Mouse (Mus musculus) WW6 (cell line): ENCODE measurements around the gene Atp13a4.

Experiments
- DNase-seq: peaks from one replicate; pipeline ENCODE4 v3.0.0-alpha.2; 2013; ENCODE audit warnings: low read depth, low spot score

Atp13a4 gene

DNA sequence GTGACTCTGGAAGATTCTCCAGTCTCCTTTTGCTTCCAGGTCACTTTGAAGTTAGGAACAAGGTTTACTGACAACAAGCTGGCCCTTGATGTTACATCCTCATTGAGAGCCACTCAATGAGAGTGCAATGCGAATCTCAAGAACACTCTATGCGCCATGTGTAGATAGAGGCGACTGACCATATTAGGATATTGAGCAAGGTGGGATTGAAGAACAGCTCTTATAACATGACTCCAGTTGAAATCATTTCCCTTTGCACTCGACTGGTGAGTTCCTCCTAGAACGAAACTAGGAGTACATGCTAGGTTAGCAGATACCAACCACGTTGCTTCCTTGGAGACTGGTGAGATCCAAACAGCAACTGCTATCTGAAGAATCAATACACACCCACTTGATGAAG is 64.3 kb downstream of the Atp13a4 start:
- no peak for DNase-seq

DNA sequence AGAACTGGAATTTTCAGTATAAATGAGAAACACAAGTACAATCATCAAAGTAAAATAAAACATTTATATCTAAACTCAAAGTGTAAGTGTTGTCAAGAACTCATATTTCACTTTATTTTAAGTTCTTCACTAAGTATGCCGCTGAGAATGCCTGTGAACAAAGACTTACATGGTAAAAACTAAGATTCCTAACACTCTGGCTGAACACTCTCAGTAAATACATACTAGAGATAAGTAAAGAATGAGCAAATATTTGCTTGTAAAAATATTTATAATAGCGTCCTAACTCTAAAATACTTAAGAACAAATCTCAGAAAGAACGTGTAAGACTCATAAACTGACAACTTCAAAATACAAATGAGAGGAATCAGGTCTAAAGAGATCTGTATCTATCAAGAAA is 80.9 kb downstream of the Atp13a4 start:
- no peak for DNase-seq

DNA sequence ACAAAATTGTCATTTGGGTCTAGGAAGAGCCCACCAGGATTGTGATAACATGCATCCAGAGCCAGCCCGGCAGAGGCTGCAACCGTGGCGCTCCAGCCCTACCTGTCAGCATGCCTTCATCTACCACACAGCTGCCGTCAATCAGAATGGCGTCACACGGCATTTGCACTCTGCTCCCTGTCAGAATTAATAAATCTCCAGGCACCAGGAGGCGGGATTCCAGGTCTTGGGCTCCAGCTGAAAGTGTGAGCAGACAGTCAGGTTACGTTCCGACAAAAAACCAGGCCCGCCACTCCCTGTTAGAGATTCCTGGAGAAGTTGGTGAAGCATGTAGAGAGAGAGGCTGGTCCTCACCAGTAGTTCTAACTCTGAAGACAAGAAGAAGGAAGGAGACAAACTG is 85.3 kb downstream of the Atp13a4 start:
- no peak for DNase-seq

DNA sequence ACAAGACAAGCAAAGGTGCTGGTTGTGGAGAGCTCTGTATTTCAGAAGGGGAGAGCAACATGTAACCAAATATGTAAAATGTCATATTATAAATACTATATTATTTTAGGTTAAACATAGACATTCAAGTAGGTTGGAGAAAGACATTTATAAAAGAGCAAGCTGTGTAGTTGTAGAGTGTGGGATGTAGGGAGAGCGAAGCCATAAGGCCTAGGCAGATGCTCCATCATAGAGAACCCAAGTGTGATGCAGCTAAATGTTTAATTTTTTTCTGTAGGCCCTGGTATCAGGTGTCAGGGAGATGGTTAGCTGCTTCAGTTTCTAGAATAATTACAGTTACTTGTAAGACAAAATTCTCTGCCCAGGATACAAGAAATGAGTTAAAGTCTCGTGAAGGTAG is 87.8 kb downstream of the Atp13a4 start:
- DNase-seq: no peak

DNA sequence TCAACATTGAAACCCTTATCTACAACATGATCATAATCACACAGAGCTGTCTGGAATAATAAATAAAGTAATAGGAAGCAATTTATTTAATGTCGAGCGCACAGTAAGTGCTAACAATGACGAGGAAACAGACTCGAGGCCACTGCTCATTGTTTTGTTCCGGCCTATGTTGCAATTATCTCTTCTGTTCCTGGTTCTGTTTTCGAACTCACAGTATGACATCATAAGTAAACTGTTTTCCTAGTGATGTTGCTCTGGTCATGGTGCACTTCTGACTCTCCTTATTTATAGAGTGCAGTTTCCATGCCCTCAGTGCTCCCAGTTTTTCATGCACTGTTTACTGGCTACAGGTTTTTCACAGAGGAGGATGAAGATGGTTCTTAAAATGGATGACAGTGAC is 91.4 kb downstream of the Atp13a4 start:
- DNase-seq: no peak

DNA sequence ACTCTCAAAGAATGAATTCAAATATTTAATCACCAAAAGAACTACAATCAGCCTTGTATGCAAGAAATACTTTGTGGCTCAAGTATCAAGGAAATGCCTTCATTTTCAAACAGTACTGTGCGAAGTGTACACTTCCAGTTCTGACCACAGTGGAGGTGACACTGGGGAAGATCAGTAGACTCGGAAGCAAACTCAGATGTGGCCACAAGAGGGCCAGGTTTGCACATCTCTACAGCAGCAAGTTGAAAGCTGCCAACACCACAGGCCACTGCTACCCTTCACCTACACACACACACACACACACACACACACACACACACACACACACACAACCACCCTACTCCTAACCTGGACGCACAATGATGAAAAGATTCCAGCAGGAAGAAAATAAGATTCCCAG is 93.0 kb downstream of the Atp13a4 start:
- peak; percentile 11 for DNase-seq

DNA sequence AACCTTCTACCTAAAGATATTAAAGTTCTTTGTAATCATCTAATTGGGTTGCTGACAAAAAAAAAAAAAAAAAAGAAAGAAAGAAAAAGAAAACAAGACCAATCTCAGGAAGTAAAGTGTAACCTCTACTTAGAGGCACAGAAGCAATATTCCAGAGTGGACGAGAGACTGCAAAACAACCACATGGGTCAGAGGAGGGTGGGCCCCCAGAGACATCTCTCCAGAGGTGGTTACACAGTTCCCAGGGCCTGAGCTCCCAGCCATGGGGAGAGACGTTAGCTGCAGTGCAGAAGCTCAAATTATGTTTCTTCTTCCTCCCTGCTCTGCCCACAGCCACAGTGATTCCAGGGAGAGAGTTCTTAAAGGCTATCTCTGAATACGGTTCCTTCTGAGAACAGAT is 102.5 kb downstream of the Atp13a4 start:
- no peak for DNase-seq

DNA sequence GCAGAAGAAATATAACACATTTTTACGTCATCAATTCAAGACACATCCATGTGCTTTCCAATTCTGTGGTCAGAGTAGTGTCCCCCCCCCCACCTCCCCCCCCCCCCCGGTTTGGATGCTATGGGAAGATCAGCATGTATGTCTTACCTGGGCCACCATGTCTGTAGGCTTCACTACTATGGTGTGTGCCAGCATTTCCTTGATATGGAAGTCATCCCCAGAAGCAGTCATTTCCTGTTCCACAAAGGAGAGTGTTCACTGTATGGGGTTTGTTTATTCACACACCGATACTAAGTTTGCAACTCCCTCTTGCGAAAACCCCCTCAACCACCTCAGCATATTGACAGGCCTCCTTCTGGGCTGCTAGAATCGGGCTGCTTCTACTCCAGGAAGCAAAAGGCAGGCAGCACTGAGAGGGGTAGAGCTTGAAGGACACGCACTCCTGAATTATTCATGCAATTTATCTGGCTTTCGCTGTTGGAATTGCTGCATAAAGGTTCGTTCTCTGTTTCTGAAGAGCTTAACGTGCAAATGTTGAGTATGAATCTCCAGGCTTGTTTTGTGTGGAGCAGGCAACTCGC is 103.2 kb downstream of the Atp13a4 start:
- DNase-seq: no peak

DNA sequence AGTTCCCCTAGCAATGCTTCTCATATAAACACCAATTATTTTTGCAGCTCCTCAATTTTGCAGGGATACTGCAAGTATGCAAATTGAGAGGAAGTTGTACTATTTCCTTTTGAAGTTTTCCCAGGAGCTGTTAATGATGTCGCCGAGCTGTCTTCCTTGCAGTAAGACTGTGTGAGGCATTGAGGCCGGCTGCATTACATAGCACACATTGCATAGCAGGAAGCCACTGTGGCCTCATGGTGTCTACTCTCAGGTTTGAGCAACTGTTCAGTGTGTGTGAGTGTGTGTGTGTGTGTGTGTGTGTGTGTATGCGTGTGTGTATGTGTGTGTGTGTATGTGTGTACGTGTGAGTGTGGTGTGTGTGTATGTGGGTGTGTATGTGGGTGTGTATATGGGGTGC is 106.6 kb downstream of the Atp13a4 start:
- no peak for DNase-seq

DNA sequence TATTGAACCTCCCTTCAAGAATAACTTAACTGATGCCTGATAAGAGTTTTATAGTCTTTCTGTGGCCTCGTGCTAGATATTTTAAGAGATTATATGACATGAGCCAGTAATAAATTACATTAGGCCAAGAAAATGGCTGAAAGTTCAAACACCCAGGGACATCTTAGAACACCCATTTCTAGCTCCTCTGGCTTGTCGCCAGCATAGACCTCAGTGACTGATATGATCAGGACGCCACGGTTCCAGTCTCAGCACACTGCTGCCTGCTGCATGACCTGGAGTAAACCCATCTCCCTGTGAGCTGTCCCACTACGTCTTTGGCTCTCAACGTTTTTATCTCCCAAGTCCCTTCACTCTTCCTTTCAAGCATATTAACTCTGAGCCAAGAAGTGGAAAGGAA is 108.9 kb downstream of the Atp13a4 start:
- no peak for DNase-seq

DNA sequence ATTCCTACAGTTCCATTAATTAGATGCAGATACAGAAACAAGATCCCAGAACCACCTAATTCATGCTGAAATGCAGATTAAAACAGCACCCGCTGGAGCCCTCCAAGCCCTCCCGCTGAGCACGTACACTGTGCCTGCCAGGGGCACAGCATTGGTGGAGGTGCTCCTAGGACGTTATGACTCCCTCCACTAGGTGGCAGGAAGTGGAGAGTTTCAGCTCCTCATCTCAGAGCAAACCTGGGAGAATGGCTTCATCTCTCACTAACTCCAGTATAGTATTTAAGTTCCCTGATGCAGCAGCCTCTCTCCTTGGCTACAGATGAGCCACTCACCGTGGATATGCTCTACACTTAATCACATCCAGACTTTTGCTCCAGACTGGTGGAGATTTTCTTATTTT is 110.0 kb downstream of the Atp13a4 start:
- peak; percentile 22 for DNase-seq

DNA sequence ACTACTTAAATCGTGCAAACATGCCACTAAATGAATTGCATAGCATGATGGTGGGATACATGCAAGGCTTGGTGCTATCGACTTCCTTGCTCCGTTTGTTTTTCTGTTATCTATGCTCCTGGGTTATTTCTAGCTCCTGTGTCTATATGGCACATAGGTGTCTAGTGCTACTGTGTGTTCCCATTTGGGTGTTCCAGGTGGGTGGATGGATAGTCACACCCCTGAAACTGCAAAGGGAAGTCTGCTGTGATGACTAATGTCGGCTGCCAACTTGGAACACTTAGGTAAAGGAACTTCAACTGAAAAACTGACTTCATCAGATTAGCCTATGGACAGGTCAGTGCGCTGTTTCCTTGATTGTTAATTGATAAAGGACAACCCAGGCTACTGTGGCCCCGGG is 129.8 kb downstream of the Atp13a4 start:
- DNase-seq: no peak

DNA sequence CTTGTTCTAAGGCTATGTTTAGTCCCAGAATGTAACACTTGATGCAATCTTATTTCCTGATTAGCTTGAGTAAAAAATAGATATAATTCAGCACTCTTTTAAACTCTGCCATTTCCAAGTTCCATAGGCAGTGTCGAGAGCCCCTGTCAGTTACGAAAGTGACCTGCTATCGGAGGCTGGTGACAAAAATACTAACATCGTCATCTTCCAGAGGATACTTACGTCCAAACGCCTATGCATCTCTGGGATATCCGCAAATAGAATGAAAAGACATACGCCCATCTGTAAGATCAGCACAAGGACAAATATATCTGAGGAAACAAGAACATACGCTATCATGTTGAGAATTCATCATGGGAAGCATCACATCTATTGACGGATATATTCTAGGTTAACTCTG is 137.3 kb downstream of the Atp13a4 start:
- no peak for DNase-seq

DNA sequence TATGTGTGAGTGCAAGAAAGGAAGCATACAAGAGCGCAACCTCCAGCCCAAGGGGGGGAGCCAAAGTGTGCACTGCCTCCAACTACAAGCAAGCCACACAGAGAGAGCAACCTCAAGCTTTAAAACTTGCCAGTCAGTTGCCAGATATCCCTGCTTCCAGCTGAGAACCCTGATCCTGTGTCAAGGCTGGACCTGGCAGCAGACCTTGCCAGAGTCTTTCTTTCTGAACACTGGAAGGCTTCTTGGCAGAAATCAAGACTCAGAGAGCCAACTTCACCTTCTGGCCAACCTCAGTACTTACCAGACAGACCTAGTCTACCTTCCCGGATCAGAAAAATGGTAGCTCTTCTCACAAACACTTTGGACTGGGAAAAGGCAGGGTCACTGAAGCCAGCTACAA is 145.6 kb downstream of the Atp13a4 start:
- no peak for DNase-seq

DNA sequence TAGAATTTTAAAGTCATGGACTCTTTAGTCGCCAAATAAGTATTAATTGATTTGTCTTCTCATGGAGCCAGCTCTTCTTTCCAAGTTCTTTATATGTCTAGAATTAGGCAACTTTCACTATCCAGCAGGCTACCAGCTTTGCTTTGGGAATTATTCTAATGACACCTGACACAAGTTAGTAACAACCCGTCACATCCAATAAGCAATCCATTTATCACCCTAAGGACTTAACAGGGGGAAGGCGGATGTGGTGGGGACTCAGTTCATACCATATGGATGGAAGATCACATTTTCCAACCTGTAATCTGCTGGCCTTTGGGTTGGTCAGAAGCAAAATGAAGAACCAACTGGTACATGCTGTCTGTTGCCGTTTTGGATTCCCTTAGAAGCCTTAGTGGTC is 159.9 kb downstream of the Atp13a4 start:
- DNase-seq: no peak

DNA sequence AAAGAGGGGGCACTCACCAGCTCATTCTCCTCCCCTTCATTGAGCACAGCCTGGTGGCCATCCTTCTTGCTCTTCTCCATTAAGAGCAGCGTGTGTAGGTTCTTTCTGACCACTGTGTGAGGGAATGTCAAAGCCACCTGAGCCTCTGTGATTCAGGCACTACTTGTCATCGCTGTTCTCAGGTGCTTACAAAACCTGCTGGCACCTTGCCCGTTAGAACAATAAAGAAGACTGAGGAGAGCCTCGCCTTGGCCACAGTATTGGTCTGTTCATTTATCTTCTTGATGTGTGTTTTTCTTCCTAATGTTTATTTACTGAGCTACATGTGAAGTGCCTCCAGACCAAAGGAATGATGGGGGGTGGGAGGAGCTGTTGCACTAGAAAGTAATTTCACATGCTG is 166.2 kb downstream of the Atp13a4 start, which contains the start of gene Atp13a5:
Gene Atp13a5 (minus strand): TSS at position 275 of the 400 bp plus-strand sequence.
- DNase-seq: no peak

DNA sequence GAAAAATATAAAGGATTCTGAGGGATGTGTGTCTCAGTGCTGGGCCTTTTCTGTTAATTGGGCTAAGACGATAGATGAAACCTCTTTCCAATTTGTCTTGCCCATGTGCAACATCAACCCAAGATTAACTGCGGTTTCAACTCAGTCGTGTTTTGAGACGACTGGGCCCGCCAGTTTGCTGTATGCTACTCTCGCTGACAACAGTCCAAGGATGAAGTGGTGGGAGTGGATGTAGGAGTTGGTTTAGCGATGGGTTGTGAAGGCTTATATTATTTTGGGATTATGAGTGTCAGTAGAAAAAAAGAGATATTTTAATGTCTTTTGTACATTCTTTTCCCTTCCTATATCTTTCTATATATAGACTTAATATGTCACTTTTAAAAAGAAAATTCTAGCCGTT is 170.0 kb downstream of the Atp13a4 start:
- DNase-seq: no peak
